Mouse (Mus musculus) heart, postnatal 0 days (tissue): ENCODE data around the gene Lmntd1. TPM values are rescaled to one million over a fixed set of nuclear protein-coding genes. Genes with fewer than 3 reads are reported as not detected.

ENCODE experiments used
- ATAC-seq: fragments of 200-750 bp; cut with Nextera tagmentation; 2 replicates; pipeline ENCODE4 v1.8.0; 2017; ENCODE audit warnings: low read depth, moderate number of reproducible peaks, moderate library complexity; ENCODE audit not compliant: insufficient read depth
- DNase-seq: peaks from one replicate; pipeline ENCODE4 v3.0.0-alpha.2; 2016; ENCODE audit warnings: low spot score
- H3K27ac ChIP-seq: fragments of 300-500 bp; sonication (generic); 2 replicates; pipeline ENCODE4 v1.5.1; 2014; ENCODE audit warnings: low read depth, mild to moderate bottlenecking
- H3K27me3 ChIP-seq: fragments of 300-500 bp; sonication (generic); 2 replicates; pipeline ENCODE4 v1.6.1; 2014; ENCODE audit warnings: low read length, mixed read lengths; ENCODE audit not compliant: control insufficient read depth, insufficient read depth
- H3K36me3 ChIP-seq: fragments of 300-500 bp; sonication (generic); replicated peaks from 2 replicates; pipeline ENCODE4 v1.6.1; 2014; ENCODE audit warnings: low read length, mixed read lengths; ENCODE audit not compliant: control insufficient read depth, insufficient read depth
- H3K4me1 ChIP-seq: fragments of 300-500 bp; sonication (generic); 2 replicates; pipeline ENCODE4 v1.6.1; 2014; ENCODE audit warnings: antibody characterized with exemption; ENCODE audit not compliant: control insufficient read depth, insufficient read depth
- H3K4me2 ChIP-seq: fragments of 300-500 bp; sonication (generic); 2 replicates; pipeline ENCODE4 v1.6.1; 2014; ENCODE audit warnings: low read depth, mild to moderate bottlenecking, low read length, moderate library complexity
- H3K4me3 ChIP-seq: fragments of 300-500 bp; sonication (generic); 2 replicates; pipeline ENCODE4 v1.5.1; 2014; ENCODE audit warnings: low read depth, low read length
- H3K9ac ChIP-seq: fragments of 300-500 bp; sonication (generic); replicated peaks from 2 replicates; pipeline ENCODE4 v1.6.1; 2014; ENCODE audit warnings: low read depth, low read length, mixed read lengths
- H3K9me3 ChIP-seq: fragments of 300-500 bp; sonication (generic); replicated peaks from 2 replicates; pipeline ENCODE4 v1.6.1; 2016; ENCODE audit warnings: low read length; ENCODE audit not compliant: control insufficient read depth
- CTCF ChIP-seq: IDR thresholded peaks from 2 replicates; pipeline ENCODE4 v1.5.1; 2016; ENCODE audit warnings: antibody characterized with exemption, control low read depth, low read depth
- EP300 ChIP-seq: IDR thresholded peaks from 2 replicates; pipeline ENCODE4 v1.6.1; 2016; ENCODE audit warnings: antibody characterized with exemption, low read depth
- WGBS: fragments of 180-500 bp; shearing (Covaris S2); extraction: QIAGEN DNeasy Blood & Tissue Kit; methylation state at CpG from one replicate; pipeline ENCODE4 v1.1.7; 2014; 5-methylcytosine and 5-hydroxymethylcytosine counted together
- polyA plus RNA-seq: library from polyadenylated mRNA; unstranded; fragments of >200 nt; fragmentation: Nextera tagmentation; extraction: Ambion mirVana; gene quantifications from 2 replicates; pipeline ENCODE4 v1.2.1, GENCODE M21; 2015
- total RNA-seq: library from RNA; depleted of rRNA; stranded (reverse); fragments of >200 nt; gene quantifications from 2 replicates; pipeline ENCODE4 v1.2.3, GENCODE M21; 2014; ENCODE audit warnings: low replicate concordance

The Lmntd1 gene
- total and polyA plus RNA-seq, 2 experiments from 2014 or later = 4.5 to 9.8 TPM

GRCm38 (mm10) chr6:145420407-145420806 lies 193.7 kb downstream of the Lmntd1 start:
- 0 out of 2 replicates have a peak, but pooled peaks cover 3% of the 10 kb centered on the region for H3K27me3 ChIP-seq
- H3K27ac ChIP-seq = no peak overlapping the region
- no peak overlapping the region for H3K4me3 ChIP-seq
- no peak overlapping the region for H3K9ac ChIP-seq
- ATAC-seq (no peak), DNase-seq (no peak)
- no peak for TF ChIP-seq EP300
- peak; percentile 46 for TF ChIP-seq CTCF
- no peaks in the 10 kb centered on the region for H3K36me3 ChIP-seq
- H3K9me3 ChIP-seq = no peaks in the 10 kb centered on the region
- no peaks in the 10 kb centered on the region for H3K4me1 ChIP-seq
- H3K4me2 ChIP-seq = no peak overlapping the region
- 70% methylated on average over 4 of the region's 4 CpGs for WGBS

- Histone ChIP-seq H3K36me3 (no peaks in the 10 kb centered on the region), H3K9ac (no peak overlapping the region), H3K4me1 (no peaks in the 10 kb centered on the region), H3K27me3 (0 out of 2 replicates have a peak, but pooled peaks cover 3% of the 10 kb centered on the region), H3K9me3 (no peaks in the 10 kb centered on the region), H3K4me2 (no peak overlapping the region), H3K4me3 (no peak overlapping the region), H3K27ac (no peak overlapping the region)
- no peak for TF ChIP-seq EP300
- no peak for TF ChIP-seq CTCF
- DNase-seq (no peak), ATAC-seq (no peak)
- 88% methylated on average over 5 of the region's 5 CpGs for WGBS
Observed at GRCm38 (mm10) chr6:145418856-145419255, 195.3 kb downstream of the Lmntd1 start.

- H3K9ac ChIP-seq = no peak overlapping the region
- ATAC-seq = no peak
- TF ChIP-seq EP300 (no peak), CTCF (no peak)
- 80% methylated on average over 8 of the region's 8 CpGs for WGBS
- H3K4me3 ChIP-seq = no peak overlapping the region
- DNase-seq = no peak
- H3K27ac ChIP-seq = no peak overlapping the region
- no peaks in the 10 kb centered on the region for H3K27me3 ChIP-seq
- no peaks in the 10 kb centered on the region for H3K9me3 ChIP-seq
- no peak overlapping the region for H3K4me2 ChIP-seq
- H3K36me3 ChIP-seq = no peaks in the 10 kb centered on the region
- H3K4me1 ChIP-seq = no peaks in the 10 kb centered on the region
Observed at GRCm38 (mm10) chr6:145417720-145418440, 196.2 kb downstream of the Lmntd1 start.

DNA sequence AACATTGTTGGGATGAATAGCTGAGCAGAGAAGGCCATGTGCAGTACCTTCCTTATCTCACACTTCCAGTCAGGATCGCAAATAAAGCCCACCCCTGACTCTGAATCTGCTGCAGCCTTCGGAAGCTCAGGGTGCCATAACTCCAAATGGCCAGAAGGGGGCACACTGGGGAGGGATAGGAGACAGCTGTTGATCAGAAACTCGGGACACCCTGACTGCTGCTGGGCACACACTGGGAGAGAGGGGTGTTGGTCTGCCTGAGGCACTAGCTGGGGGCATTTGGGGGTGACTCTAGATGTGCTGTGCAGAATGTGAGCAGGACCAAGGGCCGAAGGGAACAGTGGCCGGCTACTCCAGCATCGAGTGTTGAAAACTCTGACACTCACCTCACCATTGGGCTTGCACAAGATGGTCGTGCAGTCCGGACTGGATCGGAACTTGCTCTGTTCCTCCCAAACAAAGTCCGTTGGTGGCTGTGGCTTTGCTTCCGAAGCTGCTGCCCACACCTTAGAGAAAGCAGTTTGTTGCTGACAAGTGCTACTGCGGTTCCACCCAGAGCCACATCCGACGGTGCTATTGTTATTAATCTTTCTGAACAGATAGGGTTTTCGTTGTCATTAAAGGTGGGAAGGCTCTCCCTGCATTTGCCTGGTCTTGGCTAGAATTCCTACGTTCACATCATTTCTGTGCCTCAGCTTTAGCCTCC lies 197.0 kb downstream of the Lmntd1 start:
- peak; percentile 72 for TF ChIP-seq CTCF
- no peak for TF ChIP-seq EP300
- Histone ChIP-seq H3K4me1 (no peaks in the 10 kb centered on the region), H3K4me3 (no peak overlapping the region), H3K36me3 (no peaks in the 10 kb centered on the region), H3K9ac (no peak overlapping the region), H3K4me2 (no peak overlapping the region), H3K27me3 (no peaks in the 10 kb centered on the region), H3K9me3 (no peaks in the 10 kb centered on the region), H3K27ac (no peak overlapping the region)
- whole genome bisulfite sequencing = 66% methylated on average over 16 of the region's 16 CpGs
- DNase-seq = no peak
- ATAC-seq = no peak

DNA sequence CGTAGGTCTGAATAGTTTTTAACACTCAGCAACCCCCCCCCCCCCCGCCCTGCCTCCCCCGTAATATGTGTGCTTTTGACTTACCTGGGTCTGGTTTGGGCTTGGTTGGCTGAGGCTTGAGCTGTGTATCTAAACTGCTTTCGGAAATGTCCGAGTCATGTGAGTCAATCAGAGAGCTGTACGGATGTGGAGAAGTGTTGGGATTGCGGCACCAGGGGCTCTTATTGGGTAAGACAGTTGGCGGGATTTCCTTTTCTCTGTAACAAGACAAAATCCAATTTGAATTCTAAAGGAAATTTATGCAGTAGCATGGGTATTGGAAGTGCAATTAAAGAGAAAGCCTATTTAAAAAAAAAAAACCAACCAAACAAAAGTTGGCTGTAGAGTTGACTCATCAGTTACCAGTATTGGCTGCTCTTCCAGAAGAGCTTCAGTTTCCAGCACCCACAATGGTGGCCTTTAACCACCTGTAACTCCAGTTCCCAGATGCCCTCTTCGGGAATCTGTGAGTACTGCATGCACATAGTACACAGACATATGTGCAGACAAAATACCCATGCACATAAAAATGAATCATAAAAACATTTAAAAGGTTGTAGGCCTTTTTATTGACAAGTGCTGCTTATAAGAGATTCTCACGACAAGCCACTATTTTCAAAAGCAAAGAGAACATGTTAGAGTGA lies 209.6 kb downstream of the Lmntd1 start:
- H3K27ac ChIP-seq = no peak overlapping the region
- WGBS = 91% methylated on average over 10 of the region's 10 CpGs
- no peak overlapping the region for H3K4me2 ChIP-seq
- H3K4me3 ChIP-seq = no peak overlapping the region
- no peaks in the 10 kb centered on the region for H3K27me3 ChIP-seq
- no peak overlapping the region for H3K9ac ChIP-seq
- no peak for TF ChIP-seq EP300
- no peak for TF ChIP-seq CTCF
- H3K36me3 ChIP-seq = no peaks in the 10 kb centered on the region
- DNase-seq = no peak
- H3K9me3 ChIP-seq = no peaks in the 10 kb centered on the region
- H3K4me1 ChIP-seq = no peaks in the 10 kb centered on the region
- no peak for ATAC-seq
